In genomic region chr7:75855028-75855427, GRCm38 (mm10) we compare ENCODE assay signal across 8 mouse cellular contexts. TPM values are rescaled to one million over a fixed set of nuclear protein-coding genes. Genes with fewer than 3 reads are reported as not detected.
DNase-seq lines count a peak whose midpoint lies in the region; ATAC-seq and TF ChIP-seq lines count a peak whose summit lies in the region.

No protein-coding gene starts in this region.

- no peaks in the 10 kb centered on the region for H3K9me3 ChIP-seq in forebrain, postnatal 0 days (ENCODE audit: low read length)
- H3K9me3 ChIP-seq in megakaryocyte, embryonic 14.5 days = no peaks in the 10 kb centered on the region

- H3K27me3 ChIP-seq in forebrain, postnatal 0 days (ENCODE audit: insufficient read depth, low read length) = no peaks in the 10 kb centered on the region
- no peaks in the 10 kb centered on the region for H3K27me3 ChIP-seq in megakaryocyte, embryonic 14.5 days (replicated peaks)

- peak overlapping the region; percentile 21; the same call in 1 of the 2 replicates for H3K4me2 ChIP-seq in forebrain, postnatal 0 days (ENCODE audit: low read depth)

- peaks cover 24% of the 10 kb centered on the region for H3K4me1 ChIP-seq in forebrain, postnatal 0 days (ENCODE audit: insufficient read depth)
- peaks cover 90% of the 10 kb centered on the region for H3K4me1 ChIP-seq in megakaryocyte, embryonic 14.5 days

- 44% methylated on average over 6 of the region's 6 CpGs for WGBS in forebrain, postnatal 0 days

- H3K4me3 ChIP-seq in forebrain, postnatal 0 days (ENCODE audit: low read depth, low read length) = no peak overlapping the region
- H3K4me3 ChIP-seq in megakaryocyte, embryonic 14.5 days (replicated peaks) = peak overlapping the region; percentile 86

- ATAC-seq in forebrain, postnatal 0 days = no peak
- no peak for ATAC-seq in erythroblast, adult 5-6 weeks (replicated peaks; ENCODE audit: low FRiP score, poor library complexity, severe bottlenecking)

- no peaks in the 10 kb centered on the region for H3K36me3 ChIP-seq in forebrain, postnatal 0 days (ENCODE audit: insufficient read depth)
- H3K36me3 ChIP-seq in megakaryocyte, embryonic 14.5 days (replicated peaks; ENCODE audit: low read length) = peaks cover 66% of the 10 kb centered on the region

- DNase-seq in adrenal gland, postnatal 14 days = peak; percentile 50
- DNase-seq in adrenal gland, adult 2 months = no peak
- peak; percentile 52 for DNase-seq in 416B (ENCODE audit: low read depth)
- no peak for DNase-seq in forebrain, postnatal 0 days
- no peak for DNase-seq in Muller cell, postnatal 12 days (ENCODE audit: inconsistent ontology term)
- no peak for DNase-seq in urinary bladder, postnatal 14 days (ENCODE audit: low spot score)

- H3K27ac ChIP-seq in forebrain, postnatal 0 days (ENCODE audit: low read depth, low read length) = peak overlapping the region; percentile 54

- TF ChIP-seq CTCF in forebrain, postnatal 0 days (IDR thresholded peaks at IDR 0.05; ENCODE audit: low read depth) = no peak

- no peak overlapping the region for H3K9ac ChIP-seq in forebrain, postnatal 0 days

RNA-seq across cellular contexts. Expression of gene Klhl25, which starts 6.9 kb away (rescaled TPM):
- 12.5 and 14.3 TPM in 2 replicates for total RNA-seq in adrenal gland, postnatal 14 days (2021)
- 10 to 100 TPM; 13.6 to 20.1 TPM for total RNA-seq in adrenal gland, adult 2 months (2021)
- polyA plus RNA-seq in adrenal gland, adult 2 months (2012; rRNA removed) = 13.4 and 14.9 TPM in 2 replicates
- total RNA-seq in forebrain, postnatal 0 days (2014; rRNA removed) = 37.0 and 41.2 TPM in 2 replicates
- polyA plus RNA-seq in forebrain, postnatal 0 days (2015; fragmentation: Nextera tagmentation; extraction: Ambion mirVana) = 16.6 and 18.5 TPM in 2 replicates
- 2.8 and 11.9 TPM in 2 replicates for polyA plus RNA-seq in megakaryocyte, embryonic 14.5 days (2012; ENCODE audit: insufficient read depth, low replicate concordance)
- total RNA-seq in erythroblast, adult 5-6 weeks (2015; ENCODE audit: low replicate concordance) = 74.7 and 77.5 TPM in 2 replicates
- 189 and 190 TPM in 2 replicates for total RNA-seq in erythroblast, adult 5-6 weeks (2017; ENCODE audit: low replicate concordance)

Comparison
In these comparisons a context has a peak if more than half of its experiments do, and no peak if none do; other contexts are left out.
1. DNase-seq: peak in adrenal gland, postnatal 14 days (single experiment) and 416B (single experiment); none in adrenal gland, adult 2 months (single experiment), forebrain, postnatal 0 days (single experiment), Muller cell, postnatal 12 days (single experiment) and urinary bladder, postnatal 14 days (single experiment).